Mouse (Mus musculus) G1E (cell line): ENCODE measurements around the gene Rxylt1. TPM values are rescaled to one million over a fixed set of nuclear protein-coding genes. Genes with fewer than 3 reads are reported as not detected.

Experiments
- ATAC-seq: 2 replicates; pipeline ENCODE4 v1.8.0; 2016; ENCODE audit warnings: mild to moderate bottlenecking; ENCODE audit not compliant: insufficient number of reproducible peaks, poor library complexity, low FRiP score, severe bottlenecking; ENCODE audit errors: extremely low read depth
- DNase-seq: peaks from one replicate; pipeline ENCODE4 v3.0.0; 2012; ENCODE audit warnings: low spot score
- H3K27me3 ChIP-seq: 2 replicates; pipeline ENCODE4 v1.6.1; 2012; ENCODE audit warnings: mild to moderate bottlenecking, low read length, inconsistent platforms; ENCODE audit not compliant: insufficient read depth
- H3K36me3 ChIP-seq: replicated peaks from 2 replicates; pipeline ENCODE3; 2012; ENCODE audit warnings: mild to moderate bottlenecking, inconsistent platforms
- H3K4me1 ChIP-seq: 2 replicates; pipeline ENCODE4 v1.6.1; 2012; ENCODE audit warnings: low read depth, low read length, inconsistent platforms, mixed read lengths; ENCODE audit not compliant: insufficient read depth
- H3K4me3 ChIP-seq: 2 replicates; pipeline ENCODE4 v1.5.1; 2012; ENCODE audit warnings: low read depth, mild to moderate bottlenecking, inconsistent platforms, low read length, moderate library complexity, mixed read lengths
- H3K9me3 ChIP-seq: replicated peaks from 2 replicates; pipeline ENCODE4 v1.6.1; 2012; ENCODE audit warnings: inconsistent platforms
- CTCF ChIP-seq: IDR thresholded peaks from 2 replicates; pipeline ENCODE4 v1.5.1; 2012; ENCODE audit warnings: low read depth, low read length, inconsistent platforms, mixed read lengths
- GATA1 ChIP-seq: IDR thresholded peaks from 2 replicates; pipeline ENCODE4 v1.6.1; 2012; ENCODE audit warnings: borderline replicate concordance, low read length, inconsistent platforms, mixed read lengths
- GATA2 ChIP-seq: IDR thresholded peaks from 2 replicates; pipeline ENCODE4 v1.6.1; 2012; ENCODE audit warnings: low read depth, low read length, inconsistent platforms, borderline replicate concordance
- POLR2AphosphoS5 ChIP-seq: IDR thresholded peaks from 2 replicates; pipeline ENCODE4 v1.6.1; 2012; ENCODE audit warnings: low read depth, low read length, inconsistent platforms; ENCODE audit not compliant: insufficient replicate concordance
- TAL1 ChIP-seq: conservative IDR thresholded peaks from 2 replicates; pipeline ENCODE4 v1.6.1; 2012; ENCODE audit warnings: low read depth, low read length, inconsistent platforms, mixed read lengths
- polyA plus RNA-seq: library from polyadenylated mRNA; stranded (reverse); fragments of >175 nt; gene quantifications from 2 replicates; pipeline ENCODE4 v1.2.3, GENCODE M21; 2012
- total RNA-seq, 2 experiments: library from RNA; stranded (forward) in 1 of 2; stranded (reverse) in 1 of 2; fragments of 200-1000 nt in 1 of 2; fragments of >200 nt in 1 of 2; fragmentation: Nextera tagmentation in 1 of 2; gene quantifications; 2 replicates each; pipeline ENCODE4 v1.2.3; 2014 to 2017

Rxylt1 gene
- total and polyA plus RNA-seq, 3 experiments = 16.0 to 57.7 (median 33.2) TPM

GRCm38 (mm10) chr10:122105889-122106632, 8.9 kb upstream of the Rxylt1 start:
- H3K4me1 ChIP-seq = no peaks in the 10 kb centered on the region
- no peaks in the 10 kb centered on the region for H3K36me3 ChIP-seq
- ATAC-seq (no peak), DNase-seq (no peak)
- H3K4me3 ChIP-seq = no peak overlapping the region
- TF ChIP-seq GATA1 = no peak
- no peak for TF ChIP-seq TAL1
- TF ChIP-seq GATA2 = no peak
- no peak for TF ChIP-seq POLR2AphosphoS5
- no peak for TF ChIP-seq CTCF
- H3K9me3 ChIP-seq = no peaks in the 10 kb centered on the region
- H3K27me3 ChIP-seq = 0 out of 2 replicates have a peak, but pooled peaks cover 2% of the 10 kb centered on the region

GRCm38 (mm10) chr10:122105407-122105806, 8.2 kb upstream of the Rxylt1 start:
- H3K4me1 ChIP-seq = no peaks in the 10 kb centered on the region
- no peak overlapping the region for H3K4me3 ChIP-seq
- TF ChIP-seq TAL1 (no peak), GATA2 (no peak), GATA1 (no peak), CTCF (no peak), POLR2AphosphoS5 (no peak)
- 0 out of 2 replicates have a peak, but pooled peaks cover 2% of the 10 kb centered on the region for H3K27me3 ChIP-seq
- H3K9me3 ChIP-seq = no peaks in the 10 kb centered on the region
- DNase-seq (peak; percentile 2), ATAC-seq (no peak)
- H3K36me3 ChIP-seq = no peaks in the 10 kb centered on the region

DNA sequence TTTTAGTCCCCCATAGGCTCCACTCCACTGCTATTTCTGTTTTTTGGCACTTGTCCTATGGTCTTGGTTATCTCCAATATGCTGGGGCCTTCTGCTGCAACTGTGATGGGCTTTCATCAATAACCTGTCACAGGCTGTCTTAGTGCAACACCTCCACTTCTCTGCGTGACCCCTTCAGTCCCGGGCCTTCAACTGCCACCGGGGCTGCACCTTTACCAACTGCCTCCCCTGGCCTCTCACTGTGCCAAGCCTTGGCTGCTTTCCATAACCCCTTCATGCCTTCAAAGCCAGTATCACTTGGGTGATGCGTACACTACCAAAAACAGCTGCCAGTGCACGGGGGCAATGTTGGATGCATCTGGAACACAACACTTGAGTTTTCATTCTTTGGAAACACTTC, 5.5 kb upstream of the Rxylt1 start:
- no peak for ATAC-seq
- peaks cover 1% of the 10 kb centered on the region for H3K4me1 ChIP-seq

DNA sequence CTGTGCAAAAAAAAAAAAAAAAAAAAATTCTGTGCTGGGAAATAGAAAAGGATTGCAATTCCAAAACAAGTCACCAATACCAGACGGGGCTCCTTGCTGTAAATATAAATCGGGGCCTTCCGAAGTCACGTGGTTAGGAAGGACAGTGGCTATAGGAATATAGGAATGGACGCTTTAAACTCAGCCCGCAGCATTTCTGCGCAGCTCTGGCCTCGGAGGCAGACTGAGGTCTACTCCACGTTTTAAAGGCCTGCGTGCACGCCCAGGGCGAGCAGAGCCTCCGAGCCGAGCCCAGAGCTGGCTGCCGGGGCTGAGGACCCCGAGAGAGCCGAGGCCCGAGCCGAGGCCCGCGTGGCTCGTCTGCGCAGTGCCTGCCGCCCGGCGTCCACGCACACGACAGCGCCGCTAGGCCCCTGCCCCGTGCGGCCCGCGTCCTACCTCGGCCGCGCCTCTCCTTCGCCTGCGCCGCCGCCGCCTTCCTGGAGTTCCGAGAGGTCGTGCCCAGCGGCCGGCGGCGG, 650 bp downstream of the Rxylt1 start:
- peak; percentile 4 for DNase-seq
- TF ChIP-seq CTCF (no peak), GATA2 (no peak), POLR2AphosphoS5 (no peak), GATA1 (no peak), TAL1 (no peak)
- H3K36me3 ChIP-seq = peaks cover 23% of the 10 kb centered on the region
- peaks cover 14% of the 10 kb centered on the region for H3K4me1 ChIP-seq
- peak overlapping the region; percentile 84 for H3K4me3 ChIP-seq
- ATAC-seq = no peak
- no peaks in the 10 kb centered on the region for H3K9me3 ChIP-seq
- H3K27me3 ChIP-seq = no peaks in the 10 kb centered on the region

More for the DNA sequence above, 5.5 kb upstream of the Rxylt1 start:
- Histone ChIP-seq H3K4me3 (no peak overlapping the region), H3K27me3 (0 out of 2 replicates have a peak, but pooled peaks cover 2% of the 10 kb centered on the region), H3K9me3 (no peaks in the 10 kb centered on the region), H3K36me3 (no peaks in the 10 kb centered on the region)
- TF ChIP-seq CTCF (no peak), POLR2AphosphoS5 (no peak), TAL1 (no peak), GATA2 (no peak), GATA1 (no peak)
- DNase-seq = no peak

DNA sequence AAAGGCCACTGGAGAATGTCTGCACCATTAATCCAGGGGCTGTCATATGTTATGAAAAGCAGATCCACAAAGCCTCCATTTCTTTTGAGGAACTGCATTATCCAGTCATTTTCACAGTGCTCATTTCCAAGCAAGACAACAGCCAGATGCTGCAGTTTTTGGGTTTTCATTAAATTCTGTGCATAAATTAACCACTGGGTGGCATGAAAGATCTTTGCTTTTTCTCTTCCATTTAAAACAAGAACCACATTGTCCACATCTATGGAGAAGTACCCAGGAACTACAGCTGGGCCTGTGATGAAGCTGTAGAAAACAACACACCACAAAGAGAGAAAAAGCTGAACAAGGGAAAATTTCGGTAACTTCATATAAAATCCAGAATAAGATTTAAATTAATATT, 6.7 kb downstream of the Rxylt1 start:
- TF ChIP-seq GATA2 (no peak), CTCF (no peak), GATA1 (no peak), TAL1 (no peak), POLR2AphosphoS5 (no peak)
- Histone ChIP-seq H3K9me3 (peaks cover 11% of the 10 kb centered on the region), H3K27me3 (no peaks in the 10 kb centered on the region), H3K36me3 (peaks cover 46% of the 10 kb centered on the region), H3K4me1 (peaks cover 4% of the 10 kb centered on the region), H3K4me3 (no peak overlapping the region)
- DNase-seq (no peak), ATAC-seq (no peak)

DNA sequence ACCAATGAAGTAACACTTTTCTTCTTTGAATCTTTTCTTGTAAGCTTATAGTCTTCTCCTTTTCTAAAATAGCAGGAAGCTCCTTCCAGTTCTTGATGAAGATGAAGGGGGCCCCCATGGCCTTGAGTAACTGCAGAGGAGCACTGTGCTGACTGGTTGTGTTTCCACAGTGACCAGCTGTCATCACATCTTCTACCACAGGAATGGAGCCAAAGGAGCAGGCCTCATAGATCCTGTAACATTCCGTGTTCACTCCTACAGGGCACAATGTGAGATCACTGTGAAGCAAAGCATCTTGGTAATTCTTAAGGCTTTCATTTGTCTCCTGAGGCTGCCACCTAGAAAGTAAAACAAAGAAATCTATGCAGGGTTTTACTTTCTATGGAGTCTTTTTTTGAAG, 15.8 kb downstream of the Rxylt1 start:
- Histone ChIP-seq H3K27me3 (no peaks in the 10 kb centered on the region), H3K36me3 (no peaks in the 10 kb centered on the region), H3K4me1 (no peaks in the 10 kb centered on the region), H3K9me3 (no peaks in the 10 kb centered on the region), H3K4me3 (no peak overlapping the region)
- no peak for TF ChIP-seq TAL1
- TF ChIP-seq POLR2AphosphoS5 = no peak
- no peak for TF ChIP-seq CTCF
- no peak for TF ChIP-seq GATA2
- TF ChIP-seq GATA1 = no peak
- DNase-seq (no peak), ATAC-seq (no peak)
